Mouse (Mus musculus) MEL (cell line): ENCODE measurements around the gene Ccnb2. TPM values are rescaled to one million over a fixed set of nuclear protein-coding genes. Genes with fewer than 3 reads are reported as not detected.

Source experiments
- DNase-seq: peaks from one replicate; pipeline ENCODE4 v3.0.0; 2011; ENCODE audit warnings: low read depth, low spot score
- H3K27ac ChIP-seq: 2 replicates; pipeline ENCODE4 v1.5.1; 2012; ENCODE audit warnings: low read depth, mild to moderate bottlenecking, control low read depth, low read length, moderate library complexity; ENCODE audit not compliant: control insufficient read depth
- H3K27me3 ChIP-seq, 2 experiments: fragments of 150-350 bp in 1 of 2; sonication (generic) in 1 of 2; 2 replicates each; pipeline ENCODE4 v1.6.1; 2012; ENCODE audit warnings: low read length in 2 of 2, mild to moderate bottlenecking in 2 of 2, improper control_type of control experiment in 1 of 2, moderate library complexity in 1 of 2; ENCODE audit not compliant: insufficient read depth in 2 of 2, control insufficient read depth in 1 of 2
- H3K36me3 ChIP-seq, 2 experiments: 2 replicates each; pipeline ENCODE4 v1.6.1; 2012 to 2014; ENCODE audit warnings: low read length in 2 of 2, improper control_type of control experiment in 1 of 2, inconsistent platforms in 1 of 2, mild to moderate bottlenecking in 1 of 2; ENCODE audit not compliant: insufficient read depth in 2 of 2, control insufficient read depth in 1 of 2
- H3K4me1 ChIP-seq, 2 experiments: fragments of 150-350 bp in 1 of 2; sonication (generic) in 1 of 2; 2 replicates each; pipeline ENCODE4 v1.6.1; 2012; ENCODE audit warnings: low read length in 2 of 2, improper control_type of control experiment in 1 of 2, mild to moderate bottlenecking in 1 of 2; ENCODE audit not compliant: insufficient read depth in 2 of 2, control insufficient read depth in 1 of 2
- H3K4me3 ChIP-seq, 2 experiments: fragments of 150-350 bp in 1 of 2; sonication (generic) in 1 of 2; 2 replicates each; pipeline ENCODE4 v1.5.1; 2012; ENCODE audit warnings: low read depth in 2 of 2, low read length in 2 of 2, mild to moderate bottlenecking in 2 of 2, moderate library complexity in 2 of 2, control low read depth in 1 of 2, improper control_type of control experiment in 1 of 2; ENCODE audit not compliant: control insufficient read depth in 1 of 2, insufficient read depth in 1 of 2
- H3K79me2 ChIP-seq: 2 replicates; pipeline ENCODE4 v1.6.1; 2012; ENCODE audit warnings: mild to moderate bottlenecking, low read length, moderate library complexity; ENCODE audit not compliant: control insufficient read depth, poor library complexity, insufficient read depth
- H3K9ac ChIP-seq: 2 replicates; pipeline ENCODE4 v1.6.1; 2012; ENCODE audit warnings: low read depth, mild to moderate bottlenecking, control low read depth, low read length, moderate library complexity; ENCODE audit not compliant: control insufficient read depth, poor library complexity, severe bottlenecking
- H3K9me3 ChIP-seq: fragments of 150-350 bp; sonication (generic); replicated peaks from 2 replicates; pipeline ENCODE4 v1.6.1; 2012; ENCODE audit warnings: mild to moderate bottlenecking, low read length, improper control_type of control experiment, moderate library complexity; ENCODE audit not compliant: insufficient read depth
- EP300 ChIP-seq, 2 experiments: IDR thresholded peaks; 2 replicates each; pipeline ENCODE4 v1.6.1; 2011; ENCODE audit warnings: improper control_type of control experiment in 2 of 2, low read length in 2 of 2, low read depth in 1 of 2, mild to moderate bottlenecking in 1 of 2
- ETS1 ChIP-seq: IDR thresholded peaks from 2 replicates; pipeline ENCODE4 v1.6.1; 2012; ENCODE audit warnings: low read depth, mild to moderate bottlenecking, inconsistent platforms, low read length, improper control_type of control experiment, moderate library complexity
- JUND ChIP-seq: IDR thresholded peaks from 2 replicates; pipeline ENCODE4 v1.6.1; 2011; ENCODE audit warnings: low read depth, mild to moderate bottlenecking, improper control_type of control experiment, low read length
- MAFK ChIP-seq: IDR thresholded peaks from 2 replicates; pipeline ENCODE4 v1.6.1; 2011; ENCODE audit warnings: low read depth, mild to moderate bottlenecking, low read length, improper control_type of control experiment, borderline replicate concordance
- MAX ChIP-seq: IDR thresholded peaks from 2 replicates; pipeline ENCODE4 v1.6.1; 2011; ENCODE audit warnings: low read length, improper control_type of control experiment
- MAZ ChIP-seq: IDR thresholded peaks from 2 replicates; pipeline ENCODE4 v1.6.1; 2012; ENCODE audit warnings: low read depth, mild to moderate bottlenecking, inconsistent platforms, low read length, improper control_type of control experiment
- MXI1 ChIP-seq: IDR thresholded peaks from 2 replicates; pipeline ENCODE4 v1.6.1; 2011; ENCODE audit warnings: mild to moderate bottlenecking, low read depth, low read length, improper control_type of control experiment
- MYC ChIP-seq: IDR thresholded peaks from 2 replicates; pipeline ENCODE4 v1.6.1; 2011; ENCODE audit warnings: low read depth, mild to moderate bottlenecking, low read length, improper control_type of control experiment, moderate library complexity
- NRF1 ChIP-seq: IDR thresholded peaks from 2 replicates; pipeline ENCODE4 v1.6.1; 2014; ENCODE audit warnings: low read depth, mild to moderate bottlenecking, inconsistent platforms, low read length, improper control_type of control experiment, moderate library complexity; ENCODE audit not compliant: poor library complexity, insufficient read depth, severe bottlenecking
- POLR2A ChIP-seq, 2 experiments: IDR thresholded peaks; 2 replicates each; pipeline ENCODE4 v1.6.1; 2011 to 2012; ENCODE audit warnings: low read length in 2 of 2, mild to moderate bottlenecking in 2 of 2, control low read depth in 1 of 2, improper control_type of control experiment in 1 of 2, low read depth in 1 of 2, moderate library complexity in 1 of 2; ENCODE audit not compliant: control insufficient read depth in 1 of 2, insufficient read depth in 1 of 2, poor library complexity in 1 of 2
- POLR2AphosphoS2 ChIP-seq: IDR thresholded peaks from 2 replicates; pipeline ENCODE4 v1.6.1; 2011; ENCODE audit warnings: low read length, improper control_type of control experiment
- RCOR1 ChIP-seq: IDR thresholded peaks from 2 replicates; pipeline ENCODE4 v1.6.1; 2012; ENCODE audit warnings: low read depth, mild to moderate bottlenecking, inconsistent platforms, low read length, improper control_type of control experiment
- SIN3A ChIP-seq: IDR thresholded peaks from 2 replicates; pipeline ENCODE4 v1.6.1; 2012; ENCODE audit warnings: low read length, improper control_type of control experiment, inconsistent platforms
- SMC3 ChIP-seq: IDR thresholded peaks from 2 replicates; pipeline ENCODE4 v1.6.1; 2011; ENCODE audit warnings: low read depth, low read length, improper control_type of control experiment
- TAL1 ChIP-seq: IDR thresholded peaks from 2 replicates; pipeline ENCODE4 v1.6.1; 2012; ENCODE audit warnings: mild to moderate bottlenecking, inconsistent platforms, low read length, moderate library complexity, mixed read lengths
- TCF12 ChIP-seq: IDR thresholded peaks from 2 replicates; pipeline ENCODE4 v1.6.1; 2014; ENCODE audit warnings: low read depth, mild to moderate bottlenecking, inconsistent platforms, low read length, improper control_type of control experiment, moderate library complexity
- USF1 ChIP-seq: IDR thresholded peaks from 2 replicates; pipeline ENCODE4 v1.6.1; 2014; ENCODE audit warnings: low read depth, mild to moderate bottlenecking, inconsistent platforms, low read length, improper control_type of control experiment, moderate library complexity
- ZKSCAN1 ChIP-seq: IDR thresholded peaks from 2 replicates; pipeline ENCODE4 v1.6.1; 2012; ENCODE audit warnings: low read depth, mild to moderate bottlenecking, inconsistent platforms, low read length, improper control_type of control experiment, moderate library complexity
- ZMIZ1 ChIP-seq: IDR thresholded peaks from 2 replicates; pipeline ENCODE4 v1.6.1; 2012; ENCODE audit warnings: low read depth, mild to moderate bottlenecking, inconsistent platforms, low read length, improper control_type of control experiment, moderate library complexity
- polyA plus RNA-seq, 2 experiments: library from polyadenylated mRNA; stranded (reverse) in 1 of 2; unstranded in 1 of 2; fragments of >175 nt in 1 of 2; fragments of >200 nt in 1 of 2; gene quantifications; 2 replicates each; pipeline versions ENCODE4 v1.2.1 to v1.2.4; 2012; ENCODE audit warnings: low replicate concordance in 2 of 2, low read depth in 1 of 2; ENCODE audit not compliant: insufficient read length in 2 of 2, insufficient read depth in 1 of 2, missing spikeins in 1 of 2
- total RNA-seq: library from RNA; depleted of rRNA; stranded (reverse); fragments of 300-350 nt; gene quantifications from 2 replicates; pipeline ENCODE4 v1.2.3, GENCODE M21; 2012

Ccnb2 gene
- total and polyA plus RNA-seq, 3 experiments = 86.5 to 128 (median 97.0) TPM

DNA sequence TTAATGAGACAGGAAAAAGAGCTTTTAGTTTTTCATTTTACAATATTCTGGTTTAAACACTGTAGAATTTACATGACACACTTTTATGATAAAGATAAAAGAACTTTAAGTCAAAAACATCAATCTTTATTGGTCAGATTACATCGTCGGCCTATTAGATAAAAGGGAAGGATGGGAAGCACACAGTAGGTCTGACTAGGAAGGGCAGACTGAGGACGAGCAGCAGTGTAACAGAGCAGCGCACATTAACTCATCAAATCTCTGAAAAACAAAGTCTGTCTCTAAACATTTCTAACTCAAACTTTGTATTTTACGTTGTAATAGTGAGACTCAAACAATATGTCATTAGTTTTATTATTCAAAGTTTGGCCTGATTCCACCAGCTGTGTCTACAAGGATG is 27.7 kb upstream of the Ccnb2 start:
- Histone ChIP-seq H3K4me1 (peaks cover 11 to 13% of the 10 kb centered on the region in 2 experiments), H3K27me3 (no peaks in the 10 kb centered on the region), H3K4me3 (no peak overlapping the region), H3K9me3 (no peaks in the 10 kb centered on the region), H3K9ac (no peak overlapping the region), H3K27ac (no peak overlapping the region), H3K36me3 (peaks cover 25 to 57% of the 10 kb centered on the region in 2 experiments), H3K79me2 (no peaks in the 10 kb centered on the region; the same call in 1 of the 2 replicates)
- TF ChIP-seq ZKSCAN1 (peak; percentile 91), EP300 (IDR thresholded peaks at IDR 0.05; ENCODE audit: low read depth in 1 of 2, low read length in 2 of 2) (no peak), ETS1 (no peak)
- DNase-seq = no peak

DNA sequence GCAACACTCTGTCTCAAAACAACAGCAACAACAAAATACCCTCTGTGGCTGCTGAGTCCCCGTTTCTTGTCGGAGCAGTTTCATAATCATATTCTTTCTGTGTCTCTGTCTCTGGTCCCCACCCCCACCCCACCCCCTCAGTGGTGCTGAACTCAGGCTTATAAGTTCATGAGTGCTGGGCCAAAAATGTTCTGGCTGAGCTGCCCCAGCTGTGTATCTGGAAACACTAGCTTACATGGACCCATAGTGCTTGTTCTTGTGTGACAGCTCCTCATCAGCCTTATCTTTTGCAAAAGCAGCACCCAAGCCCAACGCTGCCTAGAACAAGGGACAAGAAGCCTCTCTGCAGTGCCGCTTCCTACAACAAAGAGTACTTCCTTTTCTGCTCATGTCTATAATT is 18.6 kb upstream of the Ccnb2 start:
- peaks cover 0 to 39% of the 10 kb centered on the region in 2 experiments; a peak in 3 of 4 replicates for H3K36me3 ChIP-seq
- no peak overlapping the region for H3K27ac ChIP-seq
- H3K27me3 ChIP-seq = no peaks in the 10 kb centered on the region
- TF ChIP-seq NRF1 (no peak), ZKSCAN1 (no peak), MYC (no peak), POLR2AphosphoS2 (no peak), POLR2A (IDR thresholded peaks at IDR 0.05; ENCODE audit: control insufficient read depth in 1 of 2, insufficient read depth in 1 of 2, low read depth in 1 of 2, low read length in 2 of 2, poor library complexity in 1 of 2) (no peak), USF1 (no peak), EP300 (IDR thresholded peaks at IDR 0.05; ENCODE audit: low read depth in 1 of 2, low read length in 2 of 2) (no peak), RCOR1 (no peak), MAFK (no peak), MAZ (no peak), SMC3 (no peak), JUND (no peak), MXI1 (no peak), TAL1 (no peak)
- TF ChIP-seq, all 39 proteins: peak for 0
- no peak overlapping the region for H3K9ac ChIP-seq
- H3K79me2 ChIP-seq = no peaks in the 10 kb centered on the region; the same call in 1 of the 2 replicates
- no peaks in the 10 kb centered on the region for H3K4me1 ChIP-seq
- no peak for DNase-seq
- H3K4me3 ChIP-seq = no peak overlapping the region
- no peaks in the 10 kb centered on the region for H3K9me3 ChIP-seq

DNA sequence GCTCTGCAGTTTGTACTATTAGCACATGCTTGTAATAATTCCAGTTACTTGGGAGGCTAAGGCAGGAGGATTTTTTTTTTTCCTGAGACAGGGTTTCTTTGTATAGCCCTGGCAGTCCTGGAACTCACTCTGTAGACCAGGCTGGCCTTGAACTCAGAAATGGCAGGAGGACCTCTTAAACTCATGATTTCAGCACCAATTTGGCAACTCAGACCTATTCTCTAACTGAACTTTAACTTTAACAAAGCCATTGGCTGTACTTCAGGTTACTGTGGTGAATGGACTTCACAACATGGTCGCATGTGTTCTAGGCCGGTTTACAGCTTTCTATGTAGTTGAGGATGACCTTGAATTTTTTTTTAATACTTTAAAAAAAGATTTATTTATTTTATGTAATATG is 1.3 kb upstream of the Ccnb2 start:
- peak; percentile 26 for DNase-seq
- Histone ChIP-seq H3K27ac (no peak overlapping the region), H3K4me3 (no peak overlapping the region), H3K79me2 (peaks cover 17% of the 10 kb centered on the region), H3K9ac (no peak overlapping the region), H3K4me1 (peaks cover 0 to 5% of the 10 kb centered on the region in 2 experiments; a peak in 2 of 4 replicates), H3K9me3 (no peaks in the 10 kb centered on the region), H3K27me3 (no peaks in the 10 kb centered on the region), H3K36me3 (peaks cover 12 to 22% of the 10 kb centered on the region in 2 experiments)
- TF ChIP-seq RCOR1 = no peak
- no peak for TF ChIP-seq ZKSCAN1
- no peak for TF ChIP-seq USF1
- TF ChIP-seq SIN3A = no peak
- no peak for TF ChIP-seq ETS1
- TF ChIP-seq ZMIZ1 = no peak; the same call in 1 of the 2 replicates
- no peak for TF ChIP-seq EP300 (IDR thresholded peaks at IDR 0.05; ENCODE audit: low read depth in 1 of 2, low read length in 2 of 2)
- no peak for TF ChIP-seq TCF12
- no peak for TF ChIP-seq MAX
